Mouse (Mus musculus) cortical plate, adult 2 months (tissue): ENCODE data around the gene Cfap36. TPM values are rescaled to one million over a fixed set of nuclear protein-coding genes. Genes with fewer than 3 reads are reported as not detected.
A peak's percentile ranks its signal among the peaks of the same experiment; 100 is the strongest.

Experiments
- H3K27ac ChIP-seq: fragments of 200-500 bp; 2 replicates; pipeline ENCODE4 v1.5.1; 2012; ENCODE audit warnings: low read length, control low read depth, inconsistent platforms; ENCODE audit not compliant: insufficient read depth
- H3K4me1 ChIP-seq: fragments of 200-500 bp; 2 replicates; pipeline ENCODE4 v1.6.1; 2011; ENCODE audit warnings: low read length; ENCODE audit not compliant: control insufficient read depth, insufficient read depth
- H3K4me3 ChIP-seq: fragments of 200-500 bp; 2 replicates; pipeline ENCODE4 v1.5.1; 2011; ENCODE audit warnings: mild to moderate bottlenecking, low read length, control low read depth; ENCODE audit not compliant: insufficient read depth
- CTCF ChIP-seq: fragments of 200-500 bp; IDR thresholded peaks from 2 replicates; pipeline ENCODE4 v1.5.1; 2011; ENCODE audit warnings: mild to moderate bottlenecking, control low read depth, low read length; ENCODE audit not compliant: insufficient read depth; ENCODE audit errors: extremely low read depth
- POLR2A ChIP-seq: fragments of 200-500 bp; IDR thresholded peaks from 2 replicates; pipeline ENCODE4 v1.6.1; 2011; ENCODE audit warnings: mild to moderate bottlenecking, low read length, control low read depth; ENCODE audit not compliant: insufficient read depth; ENCODE audit errors: extremely low read depth
- polyA plus RNA-seq: library from polyadenylated mRNA; depleted of rRNA; stranded (reverse); fragments of >200 nt; gene quantifications from 2 replicates; pipeline ENCODE4 v1.2.3, GENCODE M21; 2012; rRNA removed

Gene Cfap36
- 77.2 and 83.9 TPM in 2 replicates for polyA plus RNA-seq

DNA sequence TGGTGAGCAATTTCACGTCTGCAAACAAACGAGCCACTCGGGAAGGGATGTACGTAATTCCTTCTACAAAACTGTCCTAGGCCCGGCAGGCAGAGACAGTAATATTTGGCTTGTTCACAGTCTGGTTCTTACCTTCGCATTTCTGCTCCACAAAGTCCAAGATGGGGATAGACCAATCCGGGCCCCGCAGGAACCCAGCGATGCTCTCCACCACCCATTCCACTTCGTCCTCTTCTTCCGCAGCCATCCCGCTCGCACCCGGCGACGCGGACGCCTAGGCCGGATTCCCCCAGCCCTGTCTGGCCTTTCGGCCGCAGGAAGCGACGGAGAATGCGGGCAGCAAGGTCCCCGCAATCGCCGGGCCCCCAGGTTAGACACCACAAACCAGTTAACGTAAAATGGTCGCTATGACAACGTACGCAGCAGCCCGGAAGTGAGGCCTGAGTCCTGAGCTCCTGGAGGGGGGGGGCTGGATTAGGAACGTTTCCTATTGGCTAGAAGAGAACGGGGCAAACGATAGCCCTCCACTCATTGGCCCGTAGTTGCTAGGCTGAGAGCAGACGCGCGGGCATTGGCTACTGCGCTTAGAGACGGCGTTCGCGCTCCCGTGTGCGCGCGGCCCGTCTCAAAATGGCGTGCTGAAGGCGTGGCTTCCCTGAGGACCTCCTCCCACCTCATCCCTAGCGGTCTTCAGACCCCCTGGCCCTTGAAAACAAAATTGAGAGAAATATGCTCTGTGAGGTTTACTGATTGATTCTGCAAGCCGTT is at the start of gene Cfap36:
Gene Cfap36, minus strand, starts transcription at position 527 of the 768 bp plus-strand sequence.
- H3K4me1 ChIP-seq: peaks cover 5% of the 10 kb centered on the region
- H3K4me3 ChIP-seq: peak within 1 kb of the TSS; percentile 82
- TF ChIP-seq CTCF (no peak), POLR2A (peak; percentile 64; the same call in 1 of the 2 replicates)
- 0 out of 2 replicates have a peak within 1 kb of the TSS, but pooled peaks have one; percentile 30 for H3K27ac ChIP-seq

DNA sequence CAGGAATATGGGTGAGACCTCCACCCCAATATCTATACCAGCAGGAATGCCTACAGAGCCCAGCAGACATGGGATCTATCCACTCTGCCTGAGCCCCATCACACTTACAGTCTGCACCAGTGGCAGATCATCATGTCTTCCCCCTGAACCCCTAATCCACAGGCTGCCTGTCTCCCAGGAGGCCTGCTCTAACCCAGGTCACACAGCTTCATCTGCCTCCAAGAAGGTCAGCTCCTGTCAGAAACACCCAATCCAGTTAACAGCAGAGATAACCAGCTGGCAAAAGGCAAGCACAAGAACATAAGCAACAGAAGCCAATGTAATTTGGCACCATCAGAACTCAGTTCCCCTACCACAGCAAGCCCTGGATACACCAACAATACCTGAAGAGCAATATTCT is 40.1 kb upstream of the Cfap36 start:
- Histone ChIP-seq H3K27ac (no peak overlapping the region), H3K4me1 (no peaks in the 10 kb centered on the region), H3K4me3 (no peak overlapping the region)
- TF ChIP-seq CTCF: no peak
- TF ChIP-seq POLR2A: no peak

DNA sequence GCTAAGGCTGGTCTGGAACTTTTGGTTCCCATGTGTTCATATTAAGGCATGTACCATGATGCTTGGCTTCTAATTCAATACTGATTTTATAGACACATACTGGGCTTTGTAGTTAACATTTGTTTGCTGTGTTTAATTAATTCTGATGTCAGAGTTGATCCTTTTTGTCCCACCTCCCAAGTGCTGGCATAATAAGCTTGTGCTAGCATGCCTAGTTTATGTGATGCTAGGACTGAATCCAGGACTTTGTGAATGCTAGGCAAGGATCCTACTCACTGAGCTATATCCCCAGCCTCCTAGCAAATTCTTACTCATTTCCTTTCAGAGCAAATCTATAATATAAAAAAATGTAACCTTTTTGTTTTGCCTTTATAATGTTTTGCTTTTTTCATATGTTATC is 38.8 kb upstream of the Cfap36 start:
- H3K4me3 ChIP-seq: no peak overlapping the region

DNA sequence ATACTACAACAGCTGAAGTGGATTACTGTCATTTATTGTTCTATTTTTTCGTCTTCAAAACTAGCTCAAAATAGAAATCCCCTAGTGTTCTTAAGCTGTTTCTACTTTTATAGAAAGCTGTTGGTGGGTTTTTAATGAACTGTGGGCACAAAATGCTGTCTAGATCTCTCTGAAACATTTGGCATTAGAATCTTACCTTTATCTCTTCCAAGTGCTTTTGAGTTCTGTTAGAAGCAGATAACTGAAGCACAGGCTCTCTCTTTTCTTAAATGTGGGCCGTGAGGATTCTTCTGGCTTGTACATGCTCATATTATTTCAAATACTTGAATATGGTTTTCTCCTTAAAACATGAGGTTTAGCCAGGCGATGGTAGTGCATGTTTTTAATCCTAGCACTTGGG is 27.5 kb upstream of the Cfap36 start:
- no peak for TF ChIP-seq CTCF
- no peak for TF ChIP-seq POLR2A
- H3K4me1 ChIP-seq: no peaks in the 10 kb centered on the region
- no peak overlapping the region for H3K27ac ChIP-seq
- no peak overlapping the region for H3K4me3 ChIP-seq

More for the DNA sequence above, 38.8 kb upstream of the Cfap36 start:
- TF ChIP-seq POLR2A (no peak), CTCF (no peak)
- no peak overlapping the region for H3K27ac ChIP-seq
- no peaks in the 10 kb centered on the region for H3K4me1 ChIP-seq

DNA sequence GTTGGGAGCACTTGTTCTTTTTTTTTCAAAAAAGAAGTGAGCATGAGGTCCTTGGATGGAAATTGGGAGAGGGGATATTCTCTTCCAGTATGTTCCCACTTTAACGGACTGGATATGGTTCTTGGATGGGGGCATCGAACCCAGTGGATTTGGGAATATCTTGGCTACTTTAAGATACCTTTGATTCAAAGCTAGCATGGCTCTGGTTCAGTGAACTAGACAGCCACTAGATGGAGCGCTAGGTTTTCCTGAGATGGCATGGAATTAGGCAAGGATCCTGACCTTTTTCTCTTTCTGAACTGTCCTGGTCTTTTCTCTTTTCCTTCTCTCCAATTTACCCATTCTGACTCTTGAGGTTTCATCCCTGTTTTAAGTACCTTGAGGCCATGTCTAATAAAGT is 20.6 kb upstream of the Cfap36 start:
- Histone ChIP-seq H3K4me3 (no peak overlapping the region), H3K27ac (no peak overlapping the region), H3K4me1 (no peaks in the 10 kb centered on the region)
- TF ChIP-seq CTCF: peak; percentile 77
- no peak for TF ChIP-seq POLR2A

DNA sequence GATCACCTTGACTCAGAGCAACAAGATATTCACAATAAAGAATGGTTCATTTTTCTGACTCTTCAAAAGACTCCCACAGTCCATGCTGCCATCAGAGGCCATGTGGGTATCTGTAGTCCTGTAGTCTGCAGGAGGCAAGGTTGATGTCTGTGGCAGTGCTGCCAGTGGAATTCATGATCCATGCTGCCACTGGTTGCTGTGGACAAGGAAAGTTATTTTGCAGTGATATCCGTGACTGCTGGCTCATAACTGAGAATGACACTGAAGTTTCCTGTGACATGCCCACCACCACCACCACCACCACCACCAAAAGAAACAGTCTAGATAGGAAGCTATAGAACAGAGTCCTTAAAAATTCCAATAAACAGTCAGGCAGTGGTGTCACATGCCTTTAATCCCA is 7.4 kb upstream of the Cfap36 start:
- Histone ChIP-seq H3K4me3 (no peak overlapping the region), H3K4me1 (no peaks in the 10 kb centered on the region), H3K27ac (no peak overlapping the region)
- TF ChIP-seq POLR2A (no peak), CTCF (no peak)

DNA sequence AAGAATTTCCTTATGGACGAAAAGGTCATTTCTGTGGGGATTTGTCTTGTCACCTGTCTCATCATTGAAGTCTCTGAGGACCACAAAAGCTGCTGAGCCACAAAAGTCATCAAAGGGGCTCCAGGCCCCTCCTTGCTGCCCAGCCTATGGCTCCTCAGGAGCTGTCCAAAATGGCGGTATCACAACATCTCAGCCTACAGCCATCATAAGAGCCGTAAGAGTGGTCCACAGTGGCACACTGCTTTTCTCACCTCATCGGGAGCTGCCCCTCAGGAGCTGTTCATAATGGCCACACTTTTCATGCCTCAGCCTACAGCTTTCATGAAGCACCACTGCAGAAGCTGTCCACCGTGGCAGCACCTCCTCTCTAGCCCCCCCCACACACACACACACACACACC is 1.2 kb upstream of the Cfap36 start:
- Histone ChIP-seq H3K4me1 (peaks cover 3% of the 10 kb centered on the region), H3K27ac (no peak overlapping the region), H3K4me3 (no peak overlapping the region)
- TF ChIP-seq CTCF: no peak

DNA sequence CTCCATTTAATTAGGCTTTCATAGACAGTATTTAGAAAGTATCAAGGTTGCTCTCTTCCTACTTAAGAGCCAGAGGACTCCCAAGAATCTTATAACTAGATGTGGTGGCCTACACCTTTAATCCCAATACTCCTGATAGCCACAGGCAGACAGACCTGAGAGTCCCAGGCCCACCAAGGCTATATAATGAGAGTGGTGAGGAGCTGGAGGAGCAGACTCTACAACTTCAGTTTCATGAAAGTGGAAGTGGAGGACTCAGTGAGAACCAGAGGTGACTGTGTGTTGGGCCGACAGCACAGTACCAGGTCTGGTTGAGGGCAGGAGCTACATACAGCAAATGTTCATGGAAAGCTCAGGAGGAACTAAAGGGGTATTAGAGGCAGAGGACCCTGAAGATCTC is 516 bp upstream of the Cfap36 start:
- TF ChIP-seq CTCF: no peak
- no peak for TF ChIP-seq POLR2A
- H3K4me1 ChIP-seq: peaks cover 3% of the 10 kb centered on the region
- no peak overlapping the region for H3K27ac ChIP-seq
- H3K4me3 ChIP-seq: peak overlapping the region; percentile 82

DNA sequence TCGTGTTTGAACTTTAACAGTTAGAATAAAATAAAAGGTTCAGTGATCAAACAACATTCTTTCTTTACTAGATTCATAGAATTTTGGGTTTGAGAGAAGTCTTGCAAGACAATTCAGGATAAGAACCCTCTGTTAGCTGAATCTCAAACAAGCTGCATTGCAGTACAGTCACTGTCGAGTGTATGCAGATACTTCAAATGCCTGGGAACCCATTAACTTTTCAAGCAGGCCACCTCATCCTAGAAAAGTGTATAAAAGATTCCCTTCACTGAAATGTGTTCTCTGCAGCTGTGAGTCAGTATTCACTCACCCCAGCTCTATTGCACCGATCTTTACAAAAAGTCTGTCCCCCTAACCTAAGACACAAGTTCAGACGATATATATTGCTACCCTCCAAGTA is 1.2 kb downstream of the Cfap36 start:
- TF ChIP-seq CTCF (no peak), POLR2A (no peak)
- peak overlapping the region; percentile 82 for H3K4me3 ChIP-seq
- peaks cover 5% of the 10 kb centered on the region for H3K4me1 ChIP-seq
- H3K27ac ChIP-seq: no peak overlapping the region

DNA sequence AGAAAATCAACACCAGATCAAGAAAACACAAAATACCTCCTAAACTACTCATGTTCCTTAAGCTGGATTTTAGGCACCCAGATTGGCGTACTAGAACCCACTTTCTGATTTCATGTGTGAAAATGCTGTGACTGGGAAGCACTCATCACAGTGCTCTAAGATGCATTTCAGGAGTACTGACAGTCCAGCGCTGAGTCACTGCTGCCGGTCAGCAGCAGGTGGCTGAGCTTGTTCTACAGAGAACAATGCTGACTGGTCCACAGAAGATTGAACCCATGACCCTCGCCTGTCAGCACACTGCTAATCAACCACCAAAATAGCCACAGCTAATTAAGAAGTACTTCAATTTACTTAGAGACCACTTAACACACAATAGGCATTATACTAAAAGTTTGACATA is 5.2 kb downstream of the Cfap36 start:
- Histone ChIP-seq H3K4me3 (no peak overlapping the region), H3K27ac (no peak overlapping the region), H3K4me1 (peaks cover 5% of the 10 kb centered on the region)
- TF ChIP-seq CTCF (no peak), POLR2A (no peak)

DNA sequence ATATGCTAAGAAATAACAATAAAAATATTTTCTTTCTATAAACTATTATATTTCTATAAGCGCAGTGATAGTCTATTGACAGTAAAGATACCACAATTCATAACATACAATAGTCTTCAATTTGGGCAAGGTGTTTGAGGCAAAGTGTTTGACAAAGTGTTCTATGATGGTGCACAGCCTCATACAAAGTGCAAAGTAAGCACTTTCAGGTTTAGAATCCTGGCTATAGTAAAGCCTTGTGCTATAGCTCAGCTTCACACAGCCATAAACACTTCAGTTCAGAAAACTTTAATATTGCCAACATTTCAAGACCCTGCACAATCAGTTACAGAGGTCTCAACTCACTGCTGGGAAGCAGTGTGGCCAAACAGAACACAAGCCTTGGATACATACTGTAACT is 7.9 kb downstream of the Cfap36 start:
- Histone ChIP-seq H3K27ac (no peak overlapping the region), H3K4me1 (peaks cover 2% of the 10 kb centered on the region; the same call in 1 of the 2 replicates), H3K4me3 (no peak overlapping the region)
- TF ChIP-seq POLR2A (no peak), CTCF (no peak)
